Mouse (Mus musculus): ENCODE measurements at regions not wholly inside any gene's neighbourhood (a gene's known extent, or its start where the extent isn't known, plus 50 kb on each side); places are given as distances from the start of the nearest gene placed in this dataset.
A peak's percentile ranks its signal among the peaks of the same experiment; 100 is the strongest.

DNA sequence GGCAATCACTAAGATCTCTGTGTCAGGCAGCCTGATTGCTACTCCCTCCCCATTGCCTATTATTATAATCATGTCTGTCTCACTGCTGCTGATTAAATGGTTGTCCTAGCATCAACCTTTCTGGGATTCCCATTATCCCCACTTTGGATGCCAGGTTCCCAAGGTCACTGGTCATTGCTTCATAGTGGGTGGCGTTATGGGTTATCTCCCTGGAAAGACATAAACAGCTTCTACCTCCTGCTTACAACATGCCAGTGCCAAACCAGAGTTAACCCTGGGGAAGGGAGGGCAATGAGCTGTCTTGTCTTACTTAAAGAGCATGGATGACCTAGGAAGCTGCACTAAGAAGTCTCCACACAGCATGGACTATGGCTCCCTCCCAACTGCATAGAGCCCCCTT lies 136.9 kb downstream of the Uaca start:
- no peak for DNase-seq (ENCODE audit: low spot score)

- DNase-seq (ENCODE audit: low spot score), result no peak
Measured at GRCm38 (mm10) chr9:60936937-60937336, 142.6 kb downstream of the Uaca start.

GRCm38 (mm10) chr9:60939858-60940804 lies 145.8 kb downstream of the Uaca start:
- DNase-seq (ENCODE audit: low spot score), result peak; percentile 57

DNA sequence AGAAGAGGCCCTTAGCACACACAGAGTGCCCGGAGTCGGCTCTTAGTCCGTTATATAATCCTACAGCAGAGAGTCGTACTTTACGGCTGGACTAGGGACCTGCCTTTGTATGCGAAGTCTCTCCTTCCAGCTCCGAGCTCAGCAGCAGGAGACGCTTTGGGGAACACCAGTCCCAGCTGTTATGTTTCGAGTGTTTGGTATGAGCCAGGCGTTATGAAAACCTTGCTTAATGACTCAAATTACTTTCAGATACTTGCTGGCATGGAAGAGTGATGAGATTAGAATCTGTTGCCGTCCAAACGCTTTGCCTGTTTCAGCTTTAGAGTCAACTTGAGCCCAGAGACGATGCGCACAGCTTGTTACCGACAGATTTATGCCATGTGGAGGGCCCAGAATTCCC lies 153.0 kb downstream of the Uaca start:
- no peak for DNase-seq (ENCODE audit: low spot score)

DNA sequence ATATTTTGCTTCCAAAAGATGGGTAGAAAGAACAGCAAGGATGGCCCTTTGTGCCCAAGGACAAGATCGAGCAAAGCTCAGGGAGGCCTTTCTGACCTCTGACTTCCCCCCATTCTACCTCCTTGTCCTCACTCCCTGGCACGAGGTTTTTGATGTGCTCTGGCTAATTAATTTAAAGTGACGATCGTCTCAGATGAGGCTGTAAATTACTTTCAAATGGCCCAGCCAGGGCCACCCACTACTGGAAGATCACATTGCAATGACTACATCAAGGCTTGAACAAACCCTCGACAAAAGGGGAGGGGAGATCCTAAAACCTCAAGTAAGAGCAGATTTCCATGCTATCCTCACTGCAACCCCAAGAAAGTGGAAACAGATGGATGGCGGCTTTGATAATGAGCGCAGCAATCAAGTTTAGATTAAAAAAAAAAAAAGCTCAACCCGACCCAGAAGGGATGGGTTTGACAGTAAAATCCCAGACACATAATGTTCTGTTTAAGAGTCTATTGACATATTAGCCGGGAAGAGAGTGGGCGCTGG lies 154.3 kb downstream of the Uaca start:
- no peak for DNase-seq (ENCODE audit: low spot score)

- DNase-seq (ENCODE audit: low spot score), result no peak
Measured at GRCm38 (mm10) chr9:60950161-60950560, 155.8 kb downstream of the Uaca start.

DNA sequence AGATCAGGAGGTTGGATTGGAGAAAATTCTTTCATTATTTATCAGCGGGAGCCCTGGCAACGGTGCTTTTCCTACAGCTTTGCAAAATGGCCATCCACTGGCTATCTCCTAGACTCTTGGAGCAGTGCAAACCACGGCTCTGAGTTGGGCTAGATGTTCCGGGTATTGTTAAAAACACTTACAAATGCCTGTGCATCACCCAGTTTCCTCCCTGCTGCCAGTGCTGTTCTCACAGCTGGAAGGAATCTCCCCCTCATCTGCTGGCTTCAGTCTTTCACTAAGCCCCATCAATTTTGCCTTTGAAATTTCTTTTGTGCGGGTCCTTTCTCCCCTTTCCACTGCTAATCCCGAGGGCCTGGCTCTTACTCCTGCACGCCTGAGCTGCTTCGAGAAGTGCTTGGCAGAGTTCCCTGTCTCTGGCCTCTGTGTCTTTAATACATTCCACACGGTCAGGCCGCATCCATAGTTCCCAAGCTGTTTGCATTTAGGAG lies 156.8 kb downstream of the Uaca start:
- DNase-seq (ENCODE audit: low spot score), result no peak

DNA sequence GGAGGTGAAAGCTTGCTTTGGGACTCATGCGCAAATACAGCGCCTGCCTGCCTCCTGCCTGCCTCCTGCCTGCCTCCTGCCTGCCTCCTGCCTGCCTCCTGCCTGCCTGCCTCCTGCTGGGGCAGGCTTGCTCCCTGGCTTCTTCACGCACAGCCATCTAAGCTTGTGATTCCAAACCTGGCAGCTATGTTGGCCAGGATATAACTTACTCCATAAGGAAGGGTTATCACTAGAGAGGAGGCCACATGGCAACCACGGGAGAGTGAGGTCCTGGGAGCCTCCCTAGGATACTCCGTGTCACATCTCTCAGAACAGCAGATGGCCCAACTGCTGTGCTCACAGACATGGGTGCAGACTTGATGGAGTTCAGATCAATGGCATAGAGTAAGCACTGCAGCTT lies 163.1 kb downstream of the Uaca start:
- no peak for DNase-seq (ENCODE audit: low spot score)

GRCm38 (mm10) chr9:60959537-60959936 lies 165.2 kb downstream of the Uaca start:
- no peak for DNase-seq (ENCODE audit: low spot score)

DNA sequence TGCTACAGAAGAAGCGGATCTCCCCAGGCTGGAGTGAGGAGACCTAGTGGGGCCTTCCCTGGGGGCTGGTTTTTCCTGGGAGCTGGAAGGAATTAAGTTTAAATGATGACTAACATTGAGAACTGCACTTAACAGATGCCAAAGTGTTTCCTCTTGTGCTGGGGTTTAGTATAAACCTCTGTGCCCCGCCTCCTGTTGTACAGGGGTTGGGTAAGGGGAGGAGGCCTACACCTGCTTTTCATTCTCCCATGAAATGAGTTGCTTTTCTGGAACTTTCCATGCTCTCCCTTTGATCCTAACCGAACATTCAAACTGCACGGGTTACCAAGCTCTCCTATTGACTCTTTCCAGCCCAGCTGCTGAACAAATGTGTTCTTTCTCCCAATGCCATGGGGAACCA lies 167.7 kb downstream of the Uaca start:
- no peak for DNase-seq (ENCODE audit: low spot score)

DNA sequence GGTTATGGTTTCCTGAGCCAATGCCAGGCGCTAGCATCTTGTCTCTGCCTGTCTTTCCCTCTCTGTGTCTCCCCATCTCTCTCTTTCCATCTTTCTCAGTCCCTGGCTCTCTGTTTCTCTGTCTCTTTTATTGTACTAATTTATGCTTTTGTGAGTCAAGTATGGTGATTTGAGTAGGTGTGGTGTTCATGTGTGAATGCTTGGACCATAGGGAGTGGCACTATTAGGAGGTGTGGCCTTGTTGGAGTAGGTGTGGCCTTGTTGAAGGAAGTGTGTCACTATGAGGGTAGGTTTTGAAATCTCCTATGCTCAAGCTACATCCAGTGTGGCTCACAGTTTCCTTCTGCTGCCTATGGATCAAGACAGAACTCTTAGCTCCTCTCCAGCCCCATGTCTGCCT lies 171.3 kb downstream of the Uaca start:
- DNase-seq (ENCODE audit: low spot score), result no peak

DNA sequence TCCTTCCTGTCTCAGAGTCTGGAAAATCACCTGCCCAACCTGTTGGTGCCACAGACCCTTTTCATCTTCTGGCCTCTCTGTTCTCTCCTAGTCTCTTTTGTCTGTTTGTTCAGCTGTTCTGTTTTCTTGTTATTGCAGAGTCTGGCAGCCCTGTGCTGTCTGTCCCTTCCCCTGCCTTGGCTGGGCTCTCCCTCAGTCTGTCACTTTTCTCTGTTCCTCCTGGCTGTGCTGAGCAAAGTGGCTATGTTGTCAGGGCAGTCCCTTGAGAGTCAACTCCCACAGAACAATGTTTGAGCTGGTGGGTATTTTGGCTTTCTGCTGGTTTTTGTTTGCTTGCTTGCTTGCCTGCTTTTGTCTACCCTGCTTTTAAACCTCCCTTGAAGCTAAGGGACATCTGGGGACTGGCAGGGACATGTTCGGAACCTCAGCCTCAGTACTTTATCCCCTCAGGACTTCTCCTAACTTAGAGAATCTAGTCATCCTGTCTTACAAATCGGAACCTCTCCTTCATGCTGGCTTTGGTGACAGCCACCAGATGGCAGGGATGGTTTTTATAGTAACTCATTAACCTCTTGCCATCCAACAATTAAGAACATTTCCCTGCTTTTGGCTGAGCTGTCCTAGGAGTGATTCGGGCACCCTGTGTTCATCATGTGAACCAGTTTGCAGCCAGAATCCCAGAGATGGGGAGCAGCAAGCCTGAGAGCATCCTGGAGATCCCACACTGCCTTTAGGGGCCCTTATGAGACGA lies 174.1 kb downstream of the Uaca start:
- DNase-seq (ENCODE audit: low spot score), result no peak

DNA sequence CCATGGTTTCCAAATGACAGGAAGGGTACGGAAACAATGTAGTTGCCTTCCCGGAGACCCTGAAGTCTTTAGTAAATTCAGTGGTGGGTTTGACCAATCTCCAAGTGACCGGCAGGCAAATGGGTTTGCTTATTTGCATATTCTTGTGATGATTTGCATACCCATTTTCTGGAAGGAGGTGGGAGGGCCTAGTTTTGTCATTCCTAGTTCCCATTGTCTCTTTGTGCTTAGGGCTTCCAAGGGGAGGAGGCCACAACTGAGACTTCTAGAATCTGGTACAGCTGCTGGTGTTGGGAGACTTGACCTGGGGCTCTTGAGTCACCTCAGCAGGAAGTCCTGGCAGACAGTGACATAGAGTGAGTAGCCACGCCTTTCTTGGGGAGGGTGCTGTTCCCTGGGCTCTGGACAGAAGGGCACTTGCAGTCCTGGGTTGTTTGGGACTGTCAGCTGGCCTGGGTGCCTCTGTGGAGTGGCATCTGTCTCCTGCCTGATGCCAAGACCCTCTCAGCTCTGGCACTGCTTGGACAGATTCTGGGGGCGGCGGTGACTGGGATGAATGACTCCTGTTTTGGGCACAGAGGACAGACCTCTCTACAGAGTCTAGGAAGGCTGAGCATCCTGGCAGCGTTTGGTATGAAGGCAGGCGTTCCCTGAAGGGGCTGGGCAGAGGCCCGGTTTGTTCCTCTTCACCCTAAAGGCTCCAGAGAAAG lies 178.0 kb downstream of the Uaca start:
- DNase-seq (ENCODE audit: low spot score), result no peak

- no peak for DNase-seq (ENCODE audit: low spot score)
Measured at GRCm38 (mm10) chr9:60974546-60974945, 180.2 kb downstream of the Uaca start.

DNA sequence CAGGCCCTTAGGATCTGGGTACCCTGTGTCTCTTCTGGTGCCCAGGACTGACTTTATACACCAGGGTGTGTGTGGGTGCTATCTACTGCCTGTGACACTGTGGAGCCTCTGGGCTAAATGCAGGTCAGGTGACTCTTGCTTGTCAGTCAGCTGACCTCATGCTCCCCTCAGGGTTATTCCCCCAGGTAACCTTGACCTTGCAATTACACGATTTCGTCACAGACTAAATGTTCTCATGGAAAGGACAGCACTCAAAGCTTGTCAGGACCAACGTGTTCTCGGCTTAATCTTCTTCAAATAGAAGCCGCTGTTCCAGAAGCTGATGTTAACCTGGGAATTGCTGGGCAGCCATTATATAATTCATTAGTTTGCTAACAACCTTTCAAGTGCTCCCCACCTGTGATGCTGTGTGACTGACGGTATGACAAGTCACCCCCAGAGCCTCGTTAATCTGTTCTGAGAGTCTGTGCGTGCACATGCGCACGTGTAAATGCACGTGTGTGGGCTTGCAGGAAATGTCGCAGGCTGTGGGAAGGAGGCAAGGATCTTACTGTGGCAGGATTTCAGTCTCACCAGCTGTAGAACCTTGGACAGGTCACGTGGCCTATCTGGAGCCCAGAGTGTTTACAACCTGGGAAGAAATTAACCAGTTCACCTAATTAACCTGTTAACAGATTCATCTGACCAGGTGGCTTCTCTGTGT lies 188.2 kb downstream of the Uaca start:
- DNase-seq (ENCODE audit: low spot score), result no peak

GRCm38 (mm10) chr9:60983246-60983645 lies 188.9 kb downstream of the Uaca start:
- no peak for DNase-seq (ENCODE audit: low spot score)

DNA sequence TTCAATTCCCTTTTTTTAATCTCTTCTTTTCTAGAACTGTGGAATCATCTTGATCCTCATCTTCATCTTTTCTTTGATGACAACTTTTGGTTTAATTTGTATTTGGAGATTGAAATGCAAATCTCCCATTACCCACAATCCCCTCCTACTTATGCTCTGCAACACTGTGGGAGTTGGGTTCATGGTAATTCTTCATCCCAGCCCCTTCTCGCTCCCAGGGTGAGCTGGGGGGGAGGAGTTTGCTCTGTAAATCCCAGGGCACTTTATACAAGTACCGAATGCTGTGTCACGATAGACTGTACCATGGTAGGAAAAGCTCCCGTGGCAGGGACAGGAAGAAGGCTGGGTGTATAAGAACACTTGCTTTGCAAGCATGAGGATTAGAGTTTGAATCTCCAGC lies 193.8 kb downstream of the Uaca start:
- DNase-seq (ENCODE audit: low spot score), result no peak

GRCm38 (mm10) chr9:60989670-60990391 lies 195.5 kb downstream of the Uaca start:
- peak; percentile 35 for DNase-seq (ENCODE audit: low spot score)

- DNase-seq (ENCODE audit: low spot score), result peak; percentile 40
Measured at GRCm38 (mm10) chr9:60991509-60991908, 197.2 kb downstream of the Uaca start.

- DNase-seq (ENCODE audit: low spot score), result no peak
Measured at GRCm38 (mm10) chr9:60993661-60994060, 199.3 kb downstream of the Uaca start.

Data from heart, adult 8-10 months (tissue).